Mouse (Mus musculus): ENCODE data around the gene Cldn15.

DNA sequence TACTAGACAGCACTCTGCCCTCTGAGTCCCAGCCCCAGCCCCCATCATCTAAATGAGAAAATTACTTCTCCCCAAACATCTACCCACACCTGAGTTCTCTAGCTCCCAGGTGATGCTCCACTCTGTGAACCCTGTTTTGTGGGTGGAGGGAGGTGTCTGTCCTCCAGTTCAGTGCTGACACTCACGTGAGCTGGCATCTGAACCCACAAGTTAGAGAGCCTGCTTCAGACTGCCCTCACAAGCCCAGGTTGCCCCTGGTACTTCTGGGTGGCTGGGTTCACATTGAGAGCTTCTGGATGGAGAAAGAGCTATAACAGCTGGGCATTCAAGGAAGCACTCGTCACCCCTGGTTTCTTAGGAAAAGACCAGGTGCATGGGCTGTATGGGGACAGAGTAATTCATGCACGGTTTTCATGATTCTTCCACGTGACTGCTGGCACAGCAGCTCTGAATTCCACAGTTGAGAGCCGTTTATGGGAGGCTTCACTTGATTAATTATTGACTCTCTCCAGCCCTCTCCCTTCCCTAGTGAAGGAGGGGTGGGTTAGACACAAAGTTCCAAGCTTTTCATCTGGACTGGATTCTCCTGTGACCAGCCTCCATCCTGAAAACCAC, 7.3 kb upstream of the Cldn15 start:
- TF ChIP-seq POLR2A (IDR thresholded peaks at IDR 0.05; ENCODE audit: insufficient read depth, low read depth, low read length) (no peak), CTCF (IDR thresholded peaks at IDR 0.05) (no peak)

Measured in heart, adult 2 months (tissue).